Mouse (Mus musculus) midbrain, embryonic 16.5 days (tissue): ENCODE measurements around the gene Gnat2. TPM values are rescaled to one million over a fixed set of nuclear protein-coding genes. Genes with fewer than 3 reads are reported as not detected.

Source experiments
- ATAC-seq: fragments of 200-750 bp; cut with Nextera tagmentation; 2 replicates; pipeline ENCODE4 v1.8.0; 2017; ENCODE audit warnings: moderate TSS enrichment
- H3K27ac ChIP-seq: fragments of 300-500 bp; sonication (generic); 2 replicates; pipeline ENCODE4 v1.5.1; 2014; ENCODE audit warnings: mild to moderate bottlenecking, low read length, mixed read lengths
- H3K27me3 ChIP-seq: fragments of 300-500 bp; sonication (generic); 2 replicates; pipeline ENCODE4 v1.6.1; 2014; ENCODE audit warnings: low read depth, low read length, mixed read lengths; ENCODE audit not compliant: control insufficient read depth, insufficient read depth
- H3K36me3 ChIP-seq: fragments of 300-500 bp; sonication (generic); 2 replicates; pipeline ENCODE4 v1.6.1; 2014; ENCODE audit warnings: mild to moderate bottlenecking, low read length, moderate library complexity, mixed read lengths; ENCODE audit not compliant: control insufficient read depth, insufficient read depth
- H3K4me1 ChIP-seq: fragments of 300-500 bp; sonication (generic); 2 replicates; pipeline ENCODE4 v1.6.1; 2014; ENCODE audit warnings: mild to moderate bottlenecking, low read length, mixed read lengths; ENCODE audit not compliant: control insufficient read depth, insufficient read depth
- H3K4me2 ChIP-seq: fragments of 300-500 bp; sonication (generic); 2 replicates; pipeline ENCODE4 v1.6.1; 2014; ENCODE audit warnings: mild to moderate bottlenecking, low read length, mixed read lengths
- H3K4me3 ChIP-seq: fragments of 300-500 bp; sonication (generic); 2 replicates; pipeline ENCODE4 v1.5.1; 2014; ENCODE audit warnings: low read depth, mild to moderate bottlenecking, low read length, moderate library complexity, mixed read lengths
- H3K9ac ChIP-seq: fragments of 300-500 bp; sonication (generic); 2 replicates; pipeline ENCODE4 v1.6.1; 2014; ENCODE audit warnings: low read depth, low read length, mixed read lengths
- H3K9me3 ChIP-seq: fragments of 300-500 bp; sonication (generic); replicated peaks from 2 replicates; pipeline ENCODE4 v1.6.1; 2014; ENCODE audit warnings: mild to moderate bottlenecking, low read length, mixed read lengths; ENCODE audit not compliant: control insufficient read depth, poor library complexity, severe bottlenecking
- whole genome bisulfite sequencing: fragments of 180-500 bp; shearing (Covaris S2); extraction: QIAGEN DNeasy Blood & Tissue Kit; methylation state at CpG from one replicate; pipeline ENCODE4 v1.1.7; 2014; 5-methylcytosine and 5-hydroxymethylcytosine counted together
- polyA plus RNA-seq: library from polyadenylated mRNA; unstranded; fragments of >200 nt; fragmentation: Nextera tagmentation; extraction: Ambion mirVana; gene quantifications from 2 replicates; pipeline ENCODE4 v1.2.1, GENCODE M21; 2015

Gnat2 gene
- 0.15 and 0.19 TPM in 2 replicates for polyA plus RNA-seq

DNA sequence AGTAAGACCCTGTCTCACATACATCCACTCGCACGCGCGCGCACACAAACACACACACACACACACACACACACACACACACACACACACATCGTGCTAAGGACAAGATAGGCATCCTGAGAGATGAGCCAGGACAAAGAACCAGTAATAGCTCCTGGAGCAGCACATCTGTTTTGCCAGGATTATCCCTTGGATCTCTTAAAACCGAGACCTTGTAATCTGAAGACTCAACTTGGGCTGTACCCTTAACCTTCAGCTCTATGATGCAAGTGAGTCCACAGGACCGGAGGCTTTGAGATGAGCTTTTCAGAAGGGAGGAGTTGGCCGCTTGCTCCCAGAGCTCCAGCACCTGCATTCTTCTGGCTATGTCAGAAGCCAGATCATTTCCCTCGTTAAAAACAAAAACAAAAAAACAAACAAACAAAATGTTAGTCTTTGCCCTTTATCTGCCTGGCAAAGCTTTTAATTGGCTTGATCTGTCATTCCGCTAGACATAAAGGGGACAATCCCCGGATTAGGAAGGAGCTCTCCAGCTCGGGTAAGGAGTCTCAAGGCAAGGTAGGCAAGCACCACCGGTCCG lies at the start of gene Gnat2:
Gnat2 (plus strand) TSS at position 254 of the 580 bp plus-strand sequence.
- no peak within 1 kb of the TSS for H3K9ac ChIP-seq
- no peaks in the 10 kb centered on the region for H3K27me3 ChIP-seq
- no peaks in the 10 kb centered on the region for H3K36me3 ChIP-seq
- WGBS = 53% methylated on average over 15 of the region's 15 CpGs
- H3K4me3 ChIP-seq = no peak within 1 kb of the TSS
- ATAC-seq = no peak
- no peaks in the 10 kb centered on the region for H3K9me3 ChIP-seq
- H3K4me2 ChIP-seq = no peak within 1 kb of the TSS
- no peak within 1 kb of the TSS for H3K27ac ChIP-seq
- H3K4me1 ChIP-seq = no peaks in the 10 kb centered on the region

DNA sequence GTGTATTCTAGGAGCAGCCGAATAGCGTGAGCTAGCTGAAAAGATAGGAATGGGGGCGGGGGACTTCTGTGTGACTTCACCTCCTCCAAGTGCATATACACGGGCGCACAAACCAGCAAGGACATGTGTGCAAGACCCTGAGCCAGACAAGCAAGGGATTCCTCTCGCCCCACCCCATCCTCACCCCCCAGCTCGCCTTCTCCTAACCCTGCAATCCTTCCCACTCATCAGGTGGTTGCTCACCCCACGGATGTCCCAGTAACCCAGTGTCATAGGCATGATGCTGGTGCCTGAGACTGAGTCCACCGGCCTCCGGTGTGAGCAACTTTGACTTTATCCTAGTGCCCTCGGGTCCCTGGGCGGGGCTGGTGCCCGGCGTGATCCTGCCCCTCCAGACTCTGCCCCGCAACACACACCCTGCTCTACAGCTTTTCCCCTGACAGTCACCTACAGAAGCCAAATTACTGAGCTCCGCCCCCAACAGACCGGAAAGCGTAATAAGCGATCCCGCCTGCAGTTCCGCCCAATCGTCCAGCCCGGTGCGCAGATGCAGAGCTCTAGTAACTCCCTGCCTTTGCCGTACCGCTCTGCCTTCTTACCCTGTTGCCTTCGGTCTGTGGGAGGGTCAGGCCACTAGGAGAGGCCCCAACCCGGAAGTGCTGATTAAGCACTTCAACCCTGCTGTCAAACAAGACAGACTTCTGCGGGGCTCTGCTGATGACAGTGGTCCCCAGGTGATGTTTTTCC lies 48.0 kb upstream of the Gnat2 start, which contains the start of gene Gstm4:
Gstm4 (minus strand) TSS at position 501 of the 747 bp plus-strand sequence.
- WGBS = 8% methylated on average over 29 of the region's 29 CpGs
- ATAC-seq = peak; percentile 92
- Histone ChIP-seq H3K4me2 (peak within 1 kb of the TSS; percentile 60), H3K27me3 (no peaks in the 10 kb centered on the region), H3K9me3 (no peaks in the 10 kb centered on the region), H3K4me1 (peaks cover 5% of the 10 kb centered on the region; the same call in 1 of the 2 replicates), H3K9ac (peak within 1 kb of the TSS; percentile 64), H3K4me3 (peak within 1 kb of the TSS; percentile 42), H3K36me3 (no peaks in the 10 kb centered on the region), H3K27ac (peak within 1 kb of the TSS; percentile 40; the same call in 1 of the 2 replicates)

- H3K9ac ChIP-seq = no peak overlapping the region
- ATAC-seq = no peak
- no peaks in the 10 kb centered on the region for H3K27me3 ChIP-seq
- WGBS = 100% methylated on average over 2 of the region's 2 CpGs
- no peak overlapping the region for H3K27ac ChIP-seq
- H3K4me1 ChIP-seq = peaks cover 5% of the 10 kb centered on the region; the same call in 1 of the 2 replicates
- no peaks in the 10 kb centered on the region for H3K36me3 ChIP-seq
- no peaks in the 10 kb centered on the region for H3K9me3 ChIP-seq
- no peak overlapping the region for H3K4me3 ChIP-seq
- H3K4me2 ChIP-seq = no peak overlapping the region
Observed at GRCm38 (mm10) chr3:108046944-108047655, 45.5 kb upstream of the Gnat2 start.

DNA sequence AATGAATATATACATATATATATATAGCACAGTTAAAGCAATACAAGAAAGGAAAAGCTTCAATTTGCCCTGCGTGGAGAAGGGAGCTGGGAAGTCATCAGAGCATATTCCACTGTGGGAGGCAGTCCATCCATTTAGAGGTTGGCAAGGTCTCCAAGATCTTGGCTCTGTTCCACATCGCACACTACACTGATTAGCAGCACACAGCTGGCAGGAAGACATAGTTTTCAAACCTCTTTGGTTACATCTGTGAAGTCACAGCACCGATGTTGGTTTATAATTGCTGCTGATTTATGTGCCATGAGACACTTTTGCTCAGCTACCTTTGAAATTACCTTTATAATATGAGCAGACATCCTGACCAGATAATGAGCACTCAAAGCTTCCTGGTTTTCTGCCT lies 44.3 kb upstream of the Gnat2 start:
- no peak overlapping the region for H3K4me2 ChIP-seq
- no peaks in the 10 kb centered on the region for H3K9me3 ChIP-seq
- no peaks in the 10 kb centered on the region for H3K27me3 ChIP-seq
- no peak for ATAC-seq
- 78% methylated on average over 3 of the region's 3 CpGs for WGBS
- no peak overlapping the region for H3K27ac ChIP-seq
- H3K4me3 ChIP-seq = no peak overlapping the region
- peaks cover 5% of the 10 kb centered on the region; the same call in 1 of the 2 replicates for H3K4me1 ChIP-seq
- no peaks in the 10 kb centered on the region for H3K36me3 ChIP-seq
- no peak overlapping the region for H3K9ac ChIP-seq

DNA sequence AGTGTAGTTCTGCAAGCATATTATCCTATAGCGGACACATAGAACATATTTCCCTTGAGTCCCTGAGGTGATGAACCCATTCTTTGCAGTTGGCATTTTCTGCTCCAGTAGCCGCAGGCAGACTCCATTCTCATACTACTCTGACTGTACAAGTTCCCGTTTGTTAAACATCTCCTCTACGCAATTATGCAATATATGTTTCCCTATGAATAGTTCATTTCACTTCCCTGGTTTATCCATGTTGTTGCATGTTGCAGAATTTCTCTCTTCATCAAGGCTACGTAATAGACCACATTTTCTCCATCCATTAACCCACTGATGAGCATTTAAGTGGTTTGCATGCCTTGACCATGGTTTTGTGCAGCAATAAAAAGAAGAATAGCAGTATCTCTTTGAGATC lies 42.1 kb upstream of the Gnat2 start:
- ATAC-seq = no peak
- WGBS = 91% methylated on average over 5 of the region's 5 CpGs
- Histone ChIP-seq H3K9ac (no peak overlapping the region), H3K4me1 (no peaks in the 10 kb centered on the region), H3K36me3 (no peaks in the 10 kb centered on the region), H3K4me2 (no peak overlapping the region), H3K9me3 (no peaks in the 10 kb centered on the region), H3K27ac (no peak overlapping the region), H3K27me3 (no peaks in the 10 kb centered on the region), H3K4me3 (no peak overlapping the region)

GRCm38 (mm10) chr3:108061420-108061819 lies 31.2 kb upstream of the Gnat2 start:
- no peak overlapping the region for H3K4me2 ChIP-seq
- no peaks in the 10 kb centered on the region for H3K4me1 ChIP-seq

DNA sequence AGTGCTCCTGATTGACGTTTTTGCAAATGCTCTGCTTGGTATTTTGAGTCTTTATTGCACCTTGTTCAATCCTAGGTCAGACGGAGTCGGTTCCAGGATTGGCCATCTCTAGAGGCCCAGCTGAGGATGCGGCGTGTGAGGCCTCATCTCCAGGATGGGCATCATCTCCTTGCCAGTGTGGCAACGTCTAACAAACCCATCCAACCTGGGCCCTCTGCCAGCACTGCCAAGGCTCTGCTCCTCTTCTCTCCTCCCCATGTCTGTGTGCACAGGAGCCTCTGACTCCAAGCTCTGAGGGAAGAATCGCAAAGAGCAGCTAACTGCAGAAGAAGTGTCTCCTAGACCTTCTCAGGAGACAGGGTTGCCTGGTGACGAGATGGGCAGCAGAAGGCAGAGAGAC lies 29.9 kb upstream of the Gnat2 start:
- H3K27me3 ChIP-seq = no peaks in the 10 kb centered on the region
- ATAC-seq = no peak
- WGBS = 83% methylated on average over 8 of the region's 8 CpGs

More at GRCm38 (mm10) chr3:108061420-108061819, 31.2 kb upstream of the Gnat2 start:
- no peaks in the 10 kb centered on the region for H3K36me3 ChIP-seq
- no peak for ATAC-seq
- H3K27me3 ChIP-seq = no peaks in the 10 kb centered on the region
- WGBS = 26% methylated on average over 7 of the region's 7 CpGs
- no peak overlapping the region for H3K4me3 ChIP-seq
- no peak overlapping the region for H3K9ac ChIP-seq
- H3K27ac ChIP-seq = no peak overlapping the region
- no peaks in the 10 kb centered on the region for H3K9me3 ChIP-seq

DNA sequence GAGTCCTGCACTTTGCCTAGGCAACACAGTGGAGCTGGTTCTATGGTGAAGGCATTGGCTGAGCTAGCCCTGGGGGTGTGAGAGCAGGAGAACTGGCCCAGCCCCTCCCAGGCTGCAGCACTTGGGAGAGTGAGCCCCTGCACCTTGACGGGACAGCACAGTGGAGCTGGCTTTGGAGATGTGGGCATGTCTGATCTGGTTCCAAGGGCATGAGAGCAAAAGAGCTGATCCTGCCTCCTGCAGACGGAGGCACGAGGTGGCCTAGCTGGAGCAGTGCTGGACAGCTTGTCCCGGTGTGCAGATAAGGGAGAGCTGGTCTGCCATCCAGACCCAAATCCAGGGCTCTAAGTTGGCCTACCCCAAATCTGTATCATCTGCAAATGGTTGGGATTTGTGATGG lies 27.9 kb upstream of the Gnat2 start:
- Histone ChIP-seq H3K36me3 (no peaks in the 10 kb centered on the region), H3K9me3 (no peaks in the 10 kb centered on the region), H3K9ac (no peak overlapping the region), H3K27ac (no peak overlapping the region), H3K4me1 (no peaks in the 10 kb centered on the region), H3K4me2 (no peak overlapping the region), H3K27me3 (no peaks in the 10 kb centered on the region), H3K4me3 (no peak overlapping the region)
- WGBS = 83% methylated on average over 4 of the region's 4 CpGs
- ATAC-seq = no peak

More for the DNA sequence above, 29.9 kb upstream of the Gnat2 start:
- Histone ChIP-seq H3K4me1 (no peaks in the 10 kb centered on the region), H3K27ac (no peak overlapping the region), H3K9me3 (no peaks in the 10 kb centered on the region), H3K36me3 (no peaks in the 10 kb centered on the region), H3K4me3 (no peak overlapping the region), H3K9ac (no peak overlapping the region), H3K4me2 (no peak overlapping the region)

GRCm38 (mm10) chr3:108065551-108065950 lies 27.0 kb upstream of the Gnat2 start:
- WGBS = 90% methylated on average over 9 of the region's 9 CpGs
- no peak for ATAC-seq
- Histone ChIP-seq H3K27me3 (no peaks in the 10 kb centered on the region), H3K4me3 (no peak overlapping the region), H3K9me3 (no peaks in the 10 kb centered on the region), H3K9ac (no peak overlapping the region), H3K36me3 (no peaks in the 10 kb centered on the region), H3K4me2 (no peak overlapping the region), H3K27ac (no peak overlapping the region), H3K4me1 (no peaks in the 10 kb centered on the region)
